Comparison of ENCODE assay signal across 13 mouse cellular contexts in genomic region chr8:120336909-120337555, GRCm38 (mm10).
DNase-seq lines count a peak whose midpoint lies in the region; ATAC-seq and TF ChIP-seq lines count a peak whose summit lies in the region.
"Had no signal": no experiment of that assay in that cellular context is flagged by ENCODE, and none has a peak within 500 bp of the region (broad histone marks: within the 10 kb centered on the region; RNA-seq: fewer than 3 reads in every experiment).

No protein-coding gene starts in this region.

- no peak for TF ChIP-seq CTCF in forebrain, postnatal 0 days (IDR thresholded peaks at IDR 0.05; ENCODE audit: low read depth)

- DNase-seq in forebrain, postnatal 0 days = no peak
- DNase-seq in thymus, postnatal 25 days = peak; percentile 30
- DNase-seq in thymus, postnatal 36 days = no peak
- DNase-seq in embryonic facial prominence, embryonic 11.5 days (ENCODE audit: low spot score) = peak; percentile 66
- DNase-seq in right cerebral cortex, postnatal 25 days = no peak
- DNase-seq: adrenal gland, adult 8-10 months had no signal

- H3K36me3 ChIP-seq in forebrain, embryonic 13.5 days (ENCODE audit: poor library complexity, severe bottlenecking) = no peaks in the 10 kb centered on the region
- H3K36me3 ChIP-seq in forebrain, postnatal 0 days (ENCODE audit: insufficient read depth) = no peaks in the 10 kb centered on the region
- H3K36me3 ChIP-seq in embryonic facial prominence, embryonic 11.5 days (replicated peaks; ENCODE audit: control insufficient read depth, insufficient read depth, low read depth, low read length) = no peaks in the 10 kb centered on the region
- H3K36me3 ChIP-seq: heart, embryonic 13.5 days; intestine, embryonic 15.5 days had no signal

- WGBS in forebrain, embryonic 13.5 days = 34% methylated on average over 5 of the region's 5 CpGs
- WGBS in forebrain, postnatal 0 days = 48% methylated on average over 5 of the region's 5 CpGs
- WGBS in embryonic facial prominence, embryonic 11.5 days = 18% methylated on average over 5 of the region's 5 CpGs

- no peak for ATAC-seq in forebrain, embryonic 13.5 days
- no peak for ATAC-seq in forebrain, postnatal 0 days
- no peak for ATAC-seq in embryonic facial prominence, embryonic 11.5 days (replicated peaks; ENCODE audit: insufficient number of reproducible peaks, low FRiP score, low TSS enrichment, low read depth)
- no peak for ATAC-seq in megakaryocyte-erythroid progenitor cell, adult 5-6 weeks (replicated peaks; ENCODE audit: low FRiP score, low TSS enrichment, poor library complexity, severe bottlenecking)
- ATAC-seq in erythroid progenitor cell, adult 5-6 weeks (replicated peaks; ENCODE audit: low FRiP score, poor library complexity, severe bottlenecking) = no peak
- ATAC-seq: intestine, embryonic 15.5 days had no signal

- no peaks in the 10 kb centered on the region for H3K9me3 ChIP-seq in forebrain, embryonic 13.5 days (replicated peaks)
- no peaks in the 10 kb centered on the region for H3K9me3 ChIP-seq in forebrain, postnatal 0 days (ENCODE audit: low read length)
- no peaks in the 10 kb centered on the region for H3K9me3 ChIP-seq in embryonic facial prominence, embryonic 11.5 days (replicated peaks; ENCODE audit: control insufficient read depth, low read length)
- H3K9me3 ChIP-seq: embryonic facial prominence, embryonic 13.5 days; heart, embryonic 13.5 days; intestine, embryonic 15.5 days had no signal

- peaks cover 74% of the 10 kb centered on the region for H3K4me1 ChIP-seq in forebrain, embryonic 13.5 days
- H3K4me1 ChIP-seq in forebrain, postnatal 0 days (ENCODE audit: insufficient read depth) = peaks cover 26% of the 10 kb centered on the region
- H3K4me1 ChIP-seq in embryonic facial prominence, embryonic 11.5 days (ENCODE audit: control insufficient read depth, insufficient read depth, low read length) = peaks cover 25% of the 10 kb centered on the region

- no peak overlapping the region for H3K9ac ChIP-seq in forebrain, embryonic 13.5 days
- H3K9ac ChIP-seq in forebrain, postnatal 0 days = no peak overlapping the region
- no peak overlapping the region for H3K9ac ChIP-seq in embryonic facial prominence, embryonic 11.5 days (replicated peaks; ENCODE audit: low read length)
- H3K9ac ChIP-seq: embryonic facial prominence, embryonic 13.5 days; intestine, embryonic 15.5 days had no signal

- no peak overlapping the region for H3K4me3 ChIP-seq in forebrain, embryonic 13.5 days
- no peak overlapping the region for H3K4me3 ChIP-seq in forebrain, postnatal 0 days (ENCODE audit: low read depth, low read length)
- no peak overlapping the region for H3K4me3 ChIP-seq in embryonic facial prominence, embryonic 11.5 days (ENCODE audit: low read depth, low read length)
- H3K4me3 ChIP-seq: embryonic facial prominence, embryonic 13.5 days; heart, embryonic 13.5 days; intestine, embryonic 15.5 days had no signal

- peak overlapping the region; percentile 97 for H3K27ac ChIP-seq in forebrain, embryonic 13.5 days
- H3K27ac ChIP-seq in forebrain, postnatal 0 days (ENCODE audit: low read depth, low read length) = no peak overlapping the region
- no peak overlapping the region for H3K27ac ChIP-seq in embryonic facial prominence, embryonic 11.5 days (replicated peaks; ENCODE audit: low read depth, low read length)
- H3K27ac ChIP-seq: embryonic facial prominence, embryonic 13.5 days; heart, embryonic 13.5 days had no signal

- H3K4me2 ChIP-seq in forebrain, embryonic 13.5 days = no peak overlapping the region
- H3K4me2 ChIP-seq in forebrain, postnatal 0 days (ENCODE audit: low read depth) = no peak overlapping the region
- H3K4me2 ChIP-seq in embryonic facial prominence, embryonic 11.5 days (ENCODE audit: low read depth, low read length) = no peak overlapping the region
- H3K4me2 ChIP-seq: embryonic facial prominence, embryonic 13.5 days had no signal

- peaks cover 6% of the 10 kb centered on the region for H3K27me3 ChIP-seq in forebrain, embryonic 13.5 days
- H3K27me3 ChIP-seq in forebrain, postnatal 0 days (ENCODE audit: insufficient read depth, low read length) = no peaks in the 10 kb centered on the region
- no peaks in the 10 kb centered on the region for H3K27me3 ChIP-seq in embryonic facial prominence, embryonic 11.5 days (ENCODE audit: control insufficient read depth, insufficient read depth, low read length)
- H3K27me3 ChIP-seq: CH12.LX; embryonic facial prominence, embryonic 13.5 days; heart, embryonic 13.5 days; intestine, embryonic 15.5 days had no signal

Comparison
In these comparisons a context has a peak if more than half of its experiments do, and no peak if none do; other contexts are left out.
1. DNase-seq: peak in thymus, postnatal 25 days (single experiment) and embryonic facial prominence, embryonic 11.5 days (single experiment); none in forebrain, postnatal 0 days (single experiment), thymus, postnatal 36 days (0 of 2) and right cerebral cortex, postnatal 25 days (single experiment).